Mouse (Mus musculus) right cerebral cortex, adult 2 months (tissue): ENCODE measurements around the gene Sh3pxd2a.

Experiments used
- DNase-seq, 2 experiments: peaks; one replicate each; pipeline ENCODE4 v3.0.0; 2021 to 2022; ENCODE audit warnings: low spot score in 2 of 2

Sh3pxd2a gene

DNA sequence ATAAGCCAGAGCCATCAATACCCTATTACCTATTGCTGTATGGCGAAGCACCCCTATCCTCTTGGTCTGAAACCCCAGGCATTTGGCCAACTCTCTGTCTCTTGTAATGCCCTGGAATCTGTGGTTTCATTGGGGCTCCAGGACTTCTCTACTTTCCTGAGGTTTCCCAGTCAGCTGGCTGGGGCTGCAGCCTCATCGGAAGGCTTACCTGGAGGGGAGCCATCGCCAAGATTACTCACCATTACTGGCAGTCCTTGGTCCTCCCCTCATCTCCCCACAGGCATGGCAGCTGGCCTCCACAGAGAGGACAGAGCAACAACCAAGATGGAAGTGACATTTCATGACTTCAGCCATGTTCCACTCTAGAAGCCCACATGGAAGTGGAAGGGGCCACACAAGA lies 231.1 kb downstream of the Sh3pxd2a start:
- DNase-seq, result no peak

DNA sequence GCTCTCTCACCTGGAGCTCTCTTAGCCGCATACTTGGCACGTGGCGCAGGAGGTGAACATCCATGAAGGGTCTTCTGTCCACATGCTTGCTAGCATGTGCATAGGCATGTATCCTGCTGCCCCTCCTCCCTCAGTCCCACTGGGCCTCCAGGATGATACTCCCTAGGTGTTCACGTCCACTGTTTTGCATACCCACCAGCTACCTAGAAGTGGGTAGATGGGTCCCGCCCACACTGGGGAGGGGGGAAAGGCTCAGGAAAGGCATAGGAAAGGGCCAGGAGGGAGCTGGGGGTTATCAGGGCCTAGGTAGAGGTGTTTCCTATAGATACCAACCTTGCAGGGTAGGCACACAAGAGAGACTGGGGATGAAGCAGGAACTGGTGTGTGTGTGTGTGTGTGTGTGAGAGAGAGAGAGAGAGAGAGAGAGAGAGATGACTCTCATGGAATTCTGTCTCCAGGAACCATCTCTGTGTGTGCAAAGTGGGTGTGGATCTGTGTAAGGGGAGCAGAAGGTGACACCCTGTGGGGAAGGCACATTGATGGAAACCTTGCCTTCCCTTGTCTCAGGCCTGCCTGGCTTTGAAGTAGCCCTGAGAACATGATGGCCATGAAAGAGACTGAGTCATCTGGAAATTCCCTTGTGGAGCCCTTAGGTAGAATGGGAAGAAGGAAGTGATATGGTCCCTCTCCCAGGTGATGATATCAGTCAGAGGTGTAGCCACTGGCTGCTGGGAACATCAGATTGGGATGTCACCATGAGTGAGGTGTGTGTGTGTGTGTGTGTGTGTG lies 231.9 kb downstream of the Sh3pxd2a start:
- no peak for DNase-seq

DNA sequence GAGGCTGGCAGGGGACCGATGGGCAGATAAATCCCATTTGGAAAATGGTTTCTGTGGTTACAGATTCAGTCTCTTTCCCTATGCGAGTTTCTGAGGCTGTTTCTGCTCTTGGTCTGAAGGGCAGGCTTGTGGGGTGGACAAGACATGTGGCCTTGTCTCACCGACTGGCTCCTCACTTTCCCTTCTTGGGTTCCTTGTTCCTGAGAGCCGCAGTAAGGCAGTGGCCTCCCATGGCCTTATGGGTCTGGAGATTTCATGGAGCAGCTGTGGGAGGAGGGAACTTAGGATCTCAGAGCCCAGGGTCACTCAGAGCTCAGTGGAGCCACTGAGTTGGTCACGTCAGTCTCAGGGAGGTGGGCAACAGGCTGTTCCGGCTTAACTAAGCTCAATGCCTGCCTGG lies 232.8 kb downstream of the Sh3pxd2a start:
- no peak for DNase-seq

DNA sequence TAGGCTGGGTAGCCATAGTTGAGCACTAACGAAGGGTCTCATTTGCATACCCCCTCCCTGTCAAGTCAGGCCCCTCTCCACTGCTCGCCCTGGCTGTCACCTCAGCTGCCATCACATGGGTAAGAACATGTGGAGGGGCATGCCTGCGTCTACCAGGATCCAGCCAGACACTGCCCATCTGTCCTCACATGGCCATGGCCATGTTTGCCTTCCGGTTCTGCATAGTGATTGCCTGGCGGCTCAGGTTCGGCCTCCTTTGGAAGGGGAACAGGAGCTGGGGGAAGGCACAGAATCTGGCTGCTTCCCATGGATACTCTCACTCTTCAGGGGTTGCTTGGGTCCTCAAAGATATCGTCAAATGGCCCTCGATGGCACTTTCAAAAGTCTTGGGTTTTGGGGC lies 233.5 kb downstream of the Sh3pxd2a start:
- no peak for DNase-seq

DNA sequence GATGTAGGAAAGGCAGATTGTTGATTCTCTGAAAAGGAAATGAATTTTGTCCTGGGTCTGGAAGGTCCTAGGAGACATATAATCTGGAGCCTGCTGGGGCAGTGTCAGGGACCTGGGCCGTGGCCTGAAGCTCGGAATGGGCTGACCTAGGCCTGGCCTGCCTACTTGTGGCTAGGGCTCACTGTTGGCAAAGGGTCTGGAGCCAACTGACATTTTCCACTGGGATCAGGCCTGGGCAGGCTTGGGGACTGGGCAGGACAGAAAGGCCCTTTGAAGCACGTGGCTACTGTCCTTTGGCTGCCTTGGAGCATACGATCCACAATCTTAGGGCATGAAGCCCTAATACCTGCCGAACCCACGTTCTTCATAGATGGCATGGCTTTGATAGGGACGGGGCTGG lies 234.1 kb downstream of the Sh3pxd2a start:
- no peak for DNase-seq

DNA sequence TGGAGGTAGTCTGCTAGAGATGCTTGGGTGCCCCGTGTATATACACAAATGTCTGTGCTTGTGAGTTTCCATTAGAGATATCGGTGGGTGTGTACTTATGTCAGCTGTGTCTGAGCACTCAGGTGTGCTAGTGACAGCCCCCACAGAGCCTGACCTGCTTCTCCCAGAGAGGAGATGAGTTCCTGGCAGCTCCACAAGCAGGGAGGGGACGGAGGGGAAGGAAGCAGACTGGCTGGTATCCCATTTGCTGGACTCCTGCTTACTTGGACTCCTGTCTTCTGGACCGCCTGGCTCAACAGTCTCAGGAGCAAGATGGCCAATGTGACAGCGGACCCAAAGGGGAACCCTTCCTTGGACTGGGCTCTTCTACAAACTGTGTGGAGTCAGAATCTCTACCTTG lies 234.7 kb downstream of the Sh3pxd2a start:
- DNase-seq, result no peak

DNA sequence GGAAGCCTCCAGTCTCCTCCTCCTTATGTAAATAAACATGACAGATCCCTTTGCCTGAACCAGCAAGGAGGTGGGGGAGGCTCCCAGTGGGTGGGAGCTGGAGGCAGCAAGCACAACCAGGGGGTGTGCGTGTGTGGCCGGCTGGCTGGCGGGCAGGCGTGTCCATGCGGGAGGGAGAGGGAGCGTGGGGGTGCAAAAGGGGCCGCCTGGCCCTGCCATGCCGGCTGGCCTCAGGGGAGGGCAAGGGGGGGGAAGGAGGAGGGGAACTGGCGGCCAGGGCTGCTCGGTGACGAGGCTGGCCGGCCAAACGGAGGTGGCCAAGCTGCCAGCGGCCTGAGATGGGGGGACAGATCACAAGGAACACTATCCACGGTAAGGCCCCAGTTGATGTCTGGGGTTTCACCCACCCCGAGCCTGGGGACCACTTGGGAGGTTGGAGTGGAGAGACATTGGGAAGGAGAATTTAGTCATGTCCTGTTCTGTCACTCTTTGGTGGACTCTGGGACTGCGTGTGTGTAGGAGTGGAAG lies 235.4 kb downstream of the Sh3pxd2a start:
- DNase-seq, result peak; percentile 69 to 71

DNA sequence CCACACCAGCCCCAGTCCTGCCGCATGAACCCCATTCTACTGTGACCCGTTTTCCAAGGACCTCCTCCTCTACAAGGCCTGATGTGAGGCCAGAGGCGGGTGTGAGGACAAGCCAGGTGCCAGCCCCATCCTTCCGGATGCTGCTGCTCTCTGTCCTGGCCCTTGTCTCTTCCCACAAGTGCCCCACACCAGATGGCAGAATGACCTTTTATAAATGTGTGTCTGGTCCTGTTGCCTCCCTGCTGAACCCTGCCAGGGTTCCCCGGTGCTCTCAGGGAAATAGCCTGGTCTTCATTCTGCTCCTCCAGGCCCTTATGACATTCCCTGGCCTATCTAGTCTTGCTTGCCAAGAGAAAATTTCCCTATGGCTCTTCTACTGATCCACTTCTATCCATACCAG lies 238.4 kb downstream of the Sh3pxd2a start:
- no peak for DNase-seq

DNA sequence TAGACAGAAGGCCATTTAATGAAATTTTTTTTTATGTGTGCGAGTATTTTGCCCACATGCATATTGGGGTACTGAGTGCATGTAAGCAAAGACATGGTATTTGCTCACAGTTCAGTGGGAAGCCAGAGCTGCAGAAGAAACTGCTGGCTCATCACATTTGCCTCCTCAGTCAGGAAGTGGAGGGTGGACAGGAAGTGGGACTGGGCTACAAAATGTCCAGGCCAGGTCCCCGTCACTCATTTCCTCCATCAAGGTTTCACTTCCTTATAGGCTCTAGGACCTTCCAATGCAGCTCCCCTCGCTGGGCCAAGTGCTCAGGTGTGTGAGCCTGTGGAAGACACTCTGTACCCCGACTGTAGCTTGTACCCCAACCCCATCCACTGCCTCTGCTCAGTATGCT lies 239.5 kb downstream of the Sh3pxd2a start:
- no peak for DNase-seq

DNA sequence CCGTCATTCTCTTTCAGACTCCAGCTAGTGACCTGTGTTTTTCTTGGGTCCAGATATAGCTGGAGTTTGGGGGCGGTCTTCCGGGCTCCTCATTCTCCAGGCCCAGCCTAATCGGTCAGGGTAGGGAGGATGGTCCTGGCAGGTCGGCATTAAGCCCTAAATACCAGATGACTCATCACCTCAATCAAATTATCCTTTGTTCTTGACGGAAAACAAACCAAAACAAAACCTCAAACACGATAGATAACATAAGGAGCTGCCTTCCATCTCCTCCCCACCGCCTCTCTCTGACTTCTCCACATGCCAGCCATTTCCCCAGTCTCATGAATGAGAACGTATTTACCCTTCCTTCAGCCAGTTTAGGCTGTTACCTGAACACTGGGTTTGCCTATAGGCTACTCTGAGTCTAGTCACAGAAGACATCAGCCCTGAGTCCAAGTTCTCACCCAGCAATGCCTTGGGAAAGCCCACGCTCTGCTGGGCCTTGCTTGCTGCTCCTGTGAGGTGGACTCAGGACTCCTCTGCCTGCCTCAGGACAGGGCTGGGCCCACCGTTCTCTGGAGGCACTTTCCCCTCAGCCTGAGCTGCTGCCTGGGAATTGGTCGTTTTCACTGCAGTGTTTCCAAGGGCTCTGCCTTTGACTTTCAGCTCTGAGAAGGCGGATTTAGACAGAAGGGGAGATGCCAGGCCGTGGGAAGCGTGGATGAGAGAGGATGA lies 241.2 kb downstream of the Sh3pxd2a start:
- DNase-seq, result no peak

DNA sequence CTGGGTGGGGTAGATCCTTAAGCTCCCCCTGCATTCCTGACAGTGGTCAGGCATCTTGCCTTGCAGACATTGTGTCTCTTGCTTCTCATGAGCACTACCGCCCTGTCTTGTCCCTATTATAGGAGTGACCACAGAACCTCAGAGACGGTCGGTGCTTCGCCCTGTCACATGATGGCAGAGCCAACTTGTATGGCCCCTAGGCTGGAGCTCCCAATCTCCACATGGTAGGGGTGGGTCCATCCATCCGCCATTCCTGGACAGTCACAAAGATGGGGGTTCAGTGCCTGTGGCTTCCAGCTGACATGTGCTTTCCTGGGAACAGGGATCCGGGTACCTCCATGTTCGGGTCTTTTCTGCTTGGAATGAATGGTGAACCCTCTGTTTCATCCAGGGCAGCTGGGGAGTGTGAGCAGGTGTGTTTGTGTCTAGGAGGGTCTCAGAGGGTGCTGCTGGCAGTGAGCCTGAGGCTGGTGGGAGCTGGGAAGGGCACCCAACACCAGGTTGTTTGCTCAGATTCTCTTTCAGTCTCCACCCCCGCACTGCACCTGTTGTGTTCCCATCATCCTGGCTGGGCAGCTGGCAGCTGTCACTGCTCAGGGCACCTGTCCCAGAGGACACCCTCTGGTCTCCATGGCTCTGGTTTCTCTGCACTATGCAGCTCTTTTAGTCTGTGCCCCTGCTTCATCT lies 241.9 kb downstream of the Sh3pxd2a start:
- DNase-seq, result peak in 1 of 2 experiments; percentile 45

DNA sequence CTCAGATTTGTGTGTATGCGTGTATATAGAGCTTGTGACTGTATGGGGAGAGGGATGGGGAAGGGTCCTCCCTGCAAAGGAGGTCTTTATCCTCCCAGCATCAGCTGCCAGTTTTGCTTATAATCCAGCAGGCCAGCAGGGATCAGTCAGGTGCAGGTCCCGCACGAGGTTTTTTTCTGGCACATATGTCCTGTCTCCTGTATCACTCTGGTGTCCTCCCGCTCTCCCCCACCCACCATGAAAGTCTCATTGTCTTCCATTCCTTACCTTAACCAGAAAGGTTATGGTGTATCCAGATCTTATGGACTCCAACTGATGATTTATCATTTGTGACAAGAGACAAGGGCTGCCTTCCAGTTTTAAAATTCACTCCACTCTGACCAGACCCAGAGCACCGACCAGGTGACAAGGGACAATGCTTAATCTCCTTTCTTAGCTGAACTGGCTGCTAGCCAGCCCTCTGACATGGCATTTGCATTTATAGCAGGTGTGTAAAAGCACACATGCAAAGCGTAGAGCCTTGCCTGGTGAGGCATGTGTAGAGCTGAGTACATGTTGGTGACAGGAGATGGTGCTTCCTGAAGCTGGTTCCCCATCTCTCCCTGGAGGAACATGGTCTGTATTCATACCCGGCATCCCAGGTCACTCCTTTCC lies 242.6 kb downstream of the Sh3pxd2a start:
- no peak for DNase-seq

DNA sequence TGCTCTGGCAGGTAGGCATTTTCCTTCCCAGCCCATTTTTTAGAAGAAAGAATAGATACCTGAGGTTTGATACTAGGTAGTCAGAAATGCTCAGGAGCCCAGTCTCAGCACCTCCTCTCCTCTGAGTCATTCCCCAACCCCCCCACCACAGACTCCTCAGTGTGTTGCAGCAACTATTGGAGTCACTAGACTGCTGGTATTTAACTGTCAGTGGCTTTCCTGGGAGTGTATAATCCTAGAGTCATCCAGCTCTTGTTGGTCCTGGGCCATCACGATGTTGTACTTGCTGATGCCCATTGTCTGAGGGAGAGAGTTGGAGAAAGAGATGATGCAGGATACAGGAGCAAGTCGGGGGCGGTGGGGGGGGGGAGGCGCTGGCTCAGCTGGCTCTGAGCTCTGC lies 243.2 kb downstream of the Sh3pxd2a start:
- peak in 1 of 2 experiments; percentile 34 for DNase-seq

DNA sequence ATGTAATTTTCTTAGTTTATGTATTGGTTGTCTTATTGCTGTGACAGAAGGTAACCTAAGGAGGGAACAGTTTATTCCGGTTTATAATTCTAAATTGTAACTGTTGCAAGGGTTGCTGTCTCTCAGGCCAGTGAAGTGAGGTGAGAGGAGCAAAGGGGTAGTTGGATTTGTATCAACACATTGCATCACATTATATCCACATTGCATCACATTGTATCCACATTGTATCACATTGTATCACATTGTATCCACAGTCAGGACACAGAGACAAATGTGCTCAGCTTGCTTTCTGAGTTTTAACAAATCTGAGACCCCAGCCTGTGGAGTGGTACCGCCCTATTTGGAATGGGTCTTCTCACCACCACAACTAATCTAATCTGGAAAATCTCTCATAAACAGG lies 244.0 kb downstream of the Sh3pxd2a start:
- no peak for DNase-seq

DNA sequence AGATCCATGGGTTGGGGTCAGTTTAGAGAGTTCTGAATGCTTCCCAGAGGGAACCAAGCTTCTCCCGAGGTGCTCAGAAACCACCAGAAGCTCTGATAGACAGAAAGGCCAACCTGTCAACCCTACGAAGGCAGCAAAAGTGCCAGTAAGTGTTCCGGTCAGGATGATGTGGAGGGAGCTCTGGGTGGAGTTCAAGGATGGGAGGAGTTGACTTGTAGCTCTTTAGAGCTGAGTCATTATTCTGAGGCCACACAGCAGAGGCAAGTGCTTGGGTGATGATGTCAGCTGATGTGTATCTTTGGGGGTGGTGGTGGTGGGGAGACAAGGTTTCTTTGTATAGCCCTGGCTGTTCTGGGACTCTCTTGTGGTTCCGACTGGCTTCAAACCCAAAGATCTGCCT lies 244.6 kb downstream of the Sh3pxd2a start:
- no peak for DNase-seq

DNA sequence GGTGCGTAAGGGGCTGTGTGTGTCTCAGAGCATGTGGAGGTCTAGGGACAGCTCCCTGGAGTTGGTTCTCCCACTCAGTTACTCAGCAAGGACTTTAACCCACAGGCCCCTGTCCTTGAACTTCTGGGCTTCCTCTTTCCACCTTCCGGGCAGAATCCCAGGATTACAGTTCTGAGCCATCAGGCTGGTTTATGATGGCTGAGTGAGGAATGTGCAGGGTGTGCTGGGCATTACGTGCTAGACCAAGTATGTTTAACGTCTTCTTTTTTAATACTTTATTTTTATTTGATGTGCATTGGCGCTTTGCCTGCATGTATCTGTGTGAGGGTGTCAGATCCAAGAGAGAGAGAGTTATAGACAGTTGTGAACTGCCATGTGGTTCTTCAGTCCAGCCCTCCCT lies 247.4 kb downstream of the Sh3pxd2a start:
- DNase-seq, result no peak

DNA sequence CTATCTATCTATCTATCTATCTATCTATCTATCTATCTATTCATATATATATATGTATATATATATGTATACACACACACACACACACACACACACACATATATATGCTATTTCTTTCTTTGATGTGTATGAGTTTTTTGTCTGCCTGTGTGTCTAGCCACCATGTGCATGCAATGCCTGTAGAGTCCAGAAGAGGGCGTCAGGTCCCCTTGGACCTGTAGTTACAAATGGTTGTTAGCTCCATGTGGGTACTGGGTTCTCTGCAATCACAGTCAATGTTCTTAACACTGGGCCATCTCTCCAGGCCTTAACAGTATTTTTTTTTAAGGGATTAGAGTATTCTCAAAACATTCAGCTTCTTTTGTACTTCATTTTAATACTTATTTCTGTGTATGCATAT lies 250.7 kb downstream of the Sh3pxd2a start:
- no peak for DNase-seq

DNA sequence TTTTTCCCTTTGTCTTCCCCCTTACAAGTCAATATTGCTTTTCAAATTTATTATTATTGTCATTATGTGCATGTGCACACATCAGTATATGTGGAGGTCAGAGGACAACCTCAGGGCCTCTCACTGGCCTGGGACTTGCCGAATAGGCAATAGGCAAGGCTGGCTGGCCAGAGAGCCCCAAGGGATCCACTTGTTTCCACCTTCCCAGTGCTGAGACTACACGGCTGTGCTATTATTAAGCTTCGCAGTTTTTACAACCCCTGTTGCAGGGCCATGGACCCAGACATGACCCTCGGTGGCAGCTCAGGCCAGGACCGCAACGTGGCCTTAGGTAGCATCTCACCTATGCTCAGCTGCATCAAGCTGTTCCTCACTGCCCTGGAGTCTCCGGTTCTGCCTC lies 251.8 kb downstream of the Sh3pxd2a start:
- DNase-seq, result no peak

DNA sequence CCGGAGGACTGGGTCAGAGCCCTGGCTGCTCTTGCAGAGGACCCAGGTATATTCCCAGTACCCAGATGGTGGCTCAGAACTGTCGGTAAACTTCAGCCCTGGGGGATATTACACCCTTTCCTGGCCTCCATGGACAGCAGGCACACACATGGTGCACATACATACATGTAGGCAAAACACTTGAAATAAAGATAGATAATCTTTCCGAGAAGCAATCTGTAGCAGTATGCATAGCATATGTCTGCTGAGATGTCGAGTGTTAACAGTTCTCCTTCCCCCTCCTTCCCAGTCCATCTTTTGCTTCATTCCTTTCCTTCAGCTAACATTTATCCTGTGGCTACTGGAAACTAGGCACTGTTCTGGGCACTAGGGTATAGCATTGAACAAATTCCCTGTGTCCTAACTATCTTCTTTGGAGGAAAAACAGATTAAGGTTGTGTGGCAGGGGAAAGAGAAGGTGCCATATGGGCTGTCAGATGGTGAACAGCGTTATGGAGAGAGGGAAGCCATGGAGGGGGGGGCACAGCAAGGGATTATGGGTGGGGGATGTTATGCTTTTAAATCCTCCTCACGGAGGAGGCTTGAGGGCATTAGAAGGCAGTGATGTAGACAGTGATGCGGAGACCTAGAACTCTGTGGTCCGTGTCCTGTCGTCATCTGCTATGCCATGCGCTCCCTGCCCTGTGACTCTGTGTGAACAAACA lies 252.4 kb downstream of the Sh3pxd2a start:
- DNase-seq, result no peak

DNA sequence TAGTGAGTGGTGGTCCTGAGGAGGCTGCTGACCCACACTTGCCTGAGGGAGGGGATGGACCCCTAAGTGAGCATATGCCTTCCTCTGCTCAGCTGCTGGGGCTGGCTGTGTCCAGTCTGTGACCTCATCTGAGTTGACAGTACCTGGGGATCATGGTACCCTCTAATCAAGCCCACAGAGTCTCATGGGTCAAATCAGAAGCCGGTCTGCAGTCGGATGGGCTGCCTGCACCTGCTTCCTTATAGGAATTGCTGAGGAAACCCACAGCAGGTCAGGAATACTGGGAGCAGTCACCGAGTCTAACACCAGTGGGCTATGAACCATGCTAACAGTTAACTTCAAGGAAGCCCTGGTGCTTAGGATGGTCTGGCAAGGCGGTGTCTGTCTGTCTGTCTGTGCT lies 253.8 kb downstream of the Sh3pxd2a start:
- DNase-seq, result no peak
